Mouse (Mus musculus) ES-Bruce4 (cell line): ENCODE data around the gene Tnfsfm13. TPM values are rescaled to one million over a fixed set of nuclear protein-coding genes. Genes with fewer than 3 reads are reported as not detected.
"Not testable (repeated sequence)": the region's sequence is repeated elsewhere in the genome, so short reads cannot be mapped to it uniquely, and the experiment has no call there.

Source experiments
- H3K27ac ChIP-seq: 2 replicates; pipeline ENCODE4 v1.5.1; 2012; ENCODE audit warnings: low read length, inconsistent platforms; ENCODE audit not compliant: insufficient read depth
- H3K27me3 ChIP-seq: 2 replicates; pipeline ENCODE4 v1.6.1; 2012; ENCODE audit warnings: mild to moderate bottlenecking, low read length, inconsistent platforms; ENCODE audit not compliant: control insufficient read depth, poor library complexity, insufficient read depth, severe bottlenecking
- H3K36me3 ChIP-seq: 2 replicates; pipeline ENCODE4 v1.6.1; 2012; ENCODE audit warnings: inconsistent platforms, mild to moderate bottlenecking, low read length, moderate library complexity; ENCODE audit not compliant: control insufficient read depth, poor library complexity, insufficient read depth, severe bottlenecking
- H3K4me1 ChIP-seq: one replicate; pipeline ENCODE4 v1.8.1; 2011; ENCODE audit warnings: low read length; ENCODE audit not compliant: control insufficient read depth, insufficient read depth
- H3K4me3 ChIP-seq: 2 replicates; pipeline ENCODE4 v1.5.1; 2011; ENCODE audit warnings: low read depth, mild to moderate bottlenecking, low read length
- H3K9ac ChIP-seq: 2 replicates; pipeline ENCODE4 v1.6.1; 2012; ENCODE audit warnings: low read depth, mild to moderate bottlenecking, inconsistent platforms; ENCODE audit not compliant: poor library complexity, severe bottlenecking
- H3K9me3 ChIP-seq: replicated peaks from 2 replicates; pipeline ENCODE4 v1.6.1; 2012; ENCODE audit warnings: mild to moderate bottlenecking, low read length, inconsistent platforms; ENCODE audit not compliant: control insufficient read depth, poor library complexity, insufficient read depth, severe bottlenecking
- CTCF ChIP-seq: IDR thresholded peaks from one replicate; pipeline ENCODE4 v1.8.1; 2011; ENCODE audit warnings: low read depth, low read length
- EP300 ChIP-seq: IDR thresholded peaks from 2 replicates; pipeline ENCODE4 v1.6.1; 2011; ENCODE audit warnings: low read depth, low read length; ENCODE audit not compliant: insufficient read depth
- POLR2A ChIP-seq: IDR thresholded peaks from one replicate; pipeline ENCODE4 v1.8.1; 2011; ENCODE audit warnings: low read length; ENCODE audit not compliant: insufficient read depth
- polyA plus RNA-seq: library from polyadenylated mRNA; stranded (reverse); fragments of >200 nt; gene quantifications from 2 replicates; pipeline ENCODE4 v1.2.4, GENCODE M21; 2011; ENCODE audit warnings: low read depth; ENCODE audit not compliant: missing spikeins, insufficient read depth, insufficient read length

Tnfsfm13 gene
- polyA plus RNA-seq, 1 experiment: 3.6 TPM

GRCm38 (mm10) chr11:69707873-69708381 is 12.0 kb upstream of the Tnfsfm13 start:
- H3K27ac ChIP-seq: peak overlapping the region; percentile 99
- TF ChIP-seq CTCF (no peak), EP300 (peak; percentile 99)

DNA sequence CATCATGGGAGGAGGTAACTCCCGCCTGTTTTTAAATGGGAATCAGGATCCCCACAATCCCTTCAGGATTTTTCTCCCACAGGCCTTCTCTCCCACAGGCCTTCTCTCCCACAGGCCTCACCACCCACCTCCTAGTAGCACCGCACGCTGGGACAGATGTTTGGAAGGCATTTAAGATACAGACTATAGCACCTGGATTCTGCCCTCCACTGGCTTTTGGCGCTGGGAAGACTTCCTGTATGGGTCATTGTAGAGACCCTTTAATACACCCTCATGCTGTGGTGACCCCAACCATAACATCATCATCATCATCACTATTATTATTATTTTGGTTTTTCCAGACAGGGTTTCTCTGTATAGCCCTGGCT is 11.6 kb upstream of the Tnfsfm13 start:
- Histone ChIP-seq H3K9ac (peak overlapping the region; percentile 59), H3K4me3 (no peak overlapping the region), H3K27me3 (no peaks in the 10 kb centered on the region), H3K27ac (peak overlapping the region; percentile 99), H3K4me1 (peaks cover 18% of the 10 kb centered on the region), H3K36me3 (no peaks in the 10 kb centered on the region), H3K9me3 (no peaks in the 10 kb centered on the region)
- no peak for TF ChIP-seq CTCF
- no peak for TF ChIP-seq POLR2A
- no peak for TF ChIP-seq EP300

More at GRCm38 (mm10) chr11:69707873-69708381, 12.0 kb upstream of the Tnfsfm13 start:
- no peaks in the 10 kb centered on the region for H3K36me3 ChIP-seq
- peaks cover 17% of the 10 kb centered on the region for H3K4me1 ChIP-seq
- no peak overlapping the region for H3K4me3 ChIP-seq
- H3K27me3 ChIP-seq: no peaks in the 10 kb centered on the region
- peak overlapping the region; percentile 28 for H3K9ac ChIP-seq
- H3K9me3 ChIP-seq: no peaks in the 10 kb centered on the region

- Histone ChIP-seq H3K4me1 (peaks cover 19% of the 10 kb centered on the region), H3K27ac (peak overlapping the region; percentile 99), H3K9ac (peak overlapping the region; percentile 59), H3K36me3 (no peaks in the 10 kb centered on the region), H3K27me3 (no peaks in the 10 kb centered on the region), H3K4me3 (peak overlapping the region; percentile 16), H3K9me3 (no peaks in the 10 kb centered on the region)
- TF ChIP-seq EP300 (peak; percentile 78), CTCF (no peak)
These were observed 11.0 kb upstream of the Tnfsfm13 start for GRCm38 (mm10) chr11:69706775-69707479.

GRCm38 (mm10) chr11:69704613-69705010 is 8.7 kb upstream of the Tnfsfm13 start:
- Histone ChIP-seq H3K4me3 (peak overlapping the region; percentile 59), H3K27me3 (no peaks in the 10 kb centered on the region), H3K4me1 (peaks cover 17% of the 10 kb centered on the region), H3K9me3 (no peaks in the 10 kb centered on the region), H3K9ac (peak overlapping the region; percentile 55), H3K27ac (peak overlapping the region; percentile 98), H3K36me3 (no peaks in the 10 kb centered on the region)
- TF ChIP-seq POLR2A: peak; percentile 19
- TF ChIP-seq EP300: no peak

DNA sequence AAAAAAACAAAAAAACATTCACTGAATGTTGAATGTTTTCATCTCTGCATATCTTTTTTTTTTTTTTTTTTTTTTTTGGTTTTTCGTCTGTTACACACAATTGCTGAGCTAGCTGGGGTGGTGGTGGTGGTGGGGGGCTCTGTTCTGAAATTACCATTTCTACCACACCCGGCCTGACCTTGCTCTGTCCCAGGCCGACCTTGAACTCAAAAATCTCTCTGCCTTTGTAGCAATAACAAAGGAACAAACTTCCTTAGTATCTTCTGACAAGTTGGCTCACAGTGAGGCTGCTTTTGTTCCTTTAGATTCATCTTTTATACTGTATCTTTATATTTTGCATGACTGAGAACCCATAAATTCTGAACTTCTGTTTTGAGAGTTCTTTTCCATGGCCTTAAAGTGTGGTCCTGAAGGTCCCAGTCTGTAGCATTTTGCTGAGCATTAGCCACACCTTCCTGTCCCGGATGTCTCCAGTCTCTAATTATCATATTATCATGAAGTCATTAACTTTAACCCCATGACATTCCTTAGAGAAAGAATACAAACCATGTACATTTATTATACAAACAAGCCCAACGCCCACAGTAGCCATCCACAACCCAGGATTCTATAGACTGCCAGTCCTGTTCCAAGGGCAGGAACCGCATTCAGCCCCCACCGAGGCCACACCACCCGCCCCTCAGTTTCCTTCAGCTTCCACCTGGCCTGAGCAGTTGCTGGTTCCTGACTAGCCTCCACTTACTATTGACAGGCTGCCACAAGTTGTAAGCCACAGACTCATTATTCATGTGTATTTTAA is 8.1 kb upstream of the Tnfsfm13 start:
- TF ChIP-seq EP300: peak; percentile 96
- TF ChIP-seq CTCF: no peak
- Histone ChIP-seq H3K27me3 (no peaks in the 10 kb centered on the region), H3K27ac (peak overlapping the region; percentile 97), H3K4me3 (no peak overlapping the region), H3K36me3 (no peaks in the 10 kb centered on the region), H3K9ac (peak overlapping the region; percentile 55), H3K9me3 (no peaks in the 10 kb centered on the region), H3K4me1 (peaks cover 15% of the 10 kb centered on the region)

DNA sequence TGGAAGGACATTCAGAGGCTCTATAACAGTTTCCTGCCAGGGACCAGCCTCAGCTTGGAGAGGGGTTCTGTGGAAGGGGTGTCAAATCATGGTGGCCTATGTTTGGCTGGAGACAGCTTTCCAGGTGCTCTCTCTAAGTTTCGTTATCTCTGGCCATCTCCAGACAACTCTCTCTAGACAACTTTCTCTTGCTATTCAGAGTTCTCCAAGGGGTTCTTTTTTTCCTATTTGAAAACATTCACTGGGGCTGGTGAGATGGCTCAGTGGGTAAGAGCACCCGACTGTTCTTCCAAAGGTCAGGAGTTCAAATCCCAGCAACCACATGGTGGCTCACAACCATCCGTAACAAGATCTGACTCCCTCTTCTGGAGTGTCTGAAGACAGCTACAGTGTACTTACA is 7.5 kb upstream of the Tnfsfm13 start:
- not testable (repeated sequence) for H3K4me3 ChIP-seq, H3K9ac ChIP-seq, H3K36me3 ChIP-seq, H3K27me3 ChIP-seq, H3K9me3 ChIP-seq
- Histone ChIP-seq H3K27ac (peak overlapping the region; percentile 97), H3K4me1 (peaks cover 12% of the 10 kb centered on the region)

GRCm38 (mm10) chr11:69702886-69703285 is 7.0 kb upstream of the Tnfsfm13 start:
- H3K9ac ChIP-seq, H3K36me3 ChIP-seq, H3K27me3 ChIP-seq, H3K9me3 ChIP-seq, H3K4me3 ChIP-seq: not testable (repeated sequence)
- Histone ChIP-seq H3K4me1 (peaks cover 12% of the 10 kb centered on the region), H3K27ac (peak overlapping the region; percentile 97)
